ENCODE assay signal across 9 mouse cellular contexts in the genomic region with DNA sequence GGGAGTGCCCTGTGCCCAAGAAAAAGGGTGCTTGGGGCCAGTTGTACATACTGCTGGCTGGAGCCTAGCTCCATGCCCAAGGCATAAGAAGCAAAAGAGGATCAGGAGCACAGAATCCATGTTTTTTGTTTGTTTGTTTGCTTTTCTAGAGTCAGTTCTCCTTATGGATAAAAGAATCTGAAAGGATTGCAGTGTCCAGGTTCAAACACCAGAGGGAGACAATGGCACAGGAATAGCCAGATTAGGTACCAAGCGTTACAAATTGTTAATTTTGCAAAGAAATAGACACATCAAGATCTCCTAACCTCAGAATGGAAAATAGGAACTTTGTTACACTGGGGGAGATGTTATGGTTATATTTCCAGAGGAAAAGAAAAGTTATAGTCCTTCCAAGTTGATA. TPM values are rescaled to one million over a fixed set of nuclear protein-coding genes. Genes with fewer than 3 reads are reported as not detected.
DNase-seq lines count a peak whose midpoint lies in the region; ATAC-seq and TF ChIP-seq lines count a peak whose summit lies in the region.
"Had no signal": no experiment of that assay in that cellular context is flagged by ENCODE, and none has a peak within 500 bp of the region (broad histone marks: within the 10 kb centered on the region; RNA-seq: fewer than 3 reads in every experiment).

No protein-coding gene starts in this region.

- WGBS in hindbrain, embryonic 14.5 days: 3% methylated on average over 1 of the region's 1 CpGs
- 11% methylated on average over 1 of the region's 1 CpGs for WGBS in midbrain, embryonic 14.5 days

- H3K4me3 ChIP-seq in gastrocnemius, adult 2 months: no peak overlapping the region
- no peak overlapping the region for H3K4me3 ChIP-seq in hindbrain, embryonic 14.5 days (replicated peaks; ENCODE audit: low read length)
- H3K4me3 ChIP-seq in midbrain, embryonic 14.5 days (replicated peaks; ENCODE audit: low read depth, low read length): no peak overlapping the region

- no peak for DNase-seq in gastrocnemius, adult 2 months
- DNase-seq in gastrocnemius, postnatal 25 days: no peak
- peak; percentile 12 for DNase-seq in ovary, postnatal 14 days (ENCODE audit: low spot score)
- no peak for DNase-seq in ovary, postnatal 10 days (ENCODE audit: low spot score)
- DNase-seq in hindbrain, embryonic 14.5 days (ENCODE audit: low spot score): peak; percentile 84
- peak; percentile 81 for DNase-seq in midbrain, embryonic 14.5 days
- no peak for DNase-seq in thymus, postnatal 10 days (ENCODE audit: low spot score in 2 of 2)
- no peak for DNase-seq in gastrocnemius, postnatal 36 days

- H3K4me1 ChIP-seq in hindbrain, embryonic 14.5 days (replicated peaks; ENCODE audit: control insufficient read depth, insufficient read depth, low read length): no peaks in the 10 kb centered on the region
- H3K4me1 ChIP-seq in midbrain, embryonic 14.5 days (ENCODE audit: control insufficient read depth, insufficient read depth, low read length): no peaks in the 10 kb centered on the region

- H3K36me3 ChIP-seq in hindbrain, embryonic 14.5 days (replicated peaks; ENCODE audit: control insufficient read depth, insufficient read depth): no peaks in the 10 kb centered on the region
- no peaks in the 10 kb centered on the region for H3K36me3 ChIP-seq in midbrain, embryonic 14.5 days (ENCODE audit: control insufficient read depth, insufficient read depth, low read length)

- no peak overlapping the region for H3K27ac ChIP-seq in gastrocnemius, adult 2 months
- no peak overlapping the region for H3K27ac ChIP-seq in hindbrain, embryonic 14.5 days
- H3K27ac ChIP-seq in midbrain, embryonic 14.5 days (replicated peaks; ENCODE audit: low read depth, low read length): no peak overlapping the region

- ATAC-seq in hindbrain, embryonic 14.5 days (ENCODE audit: low FRiP score): no peak
- peak; percentile 24; the same call in 1 of the 2 replicates for ATAC-seq in midbrain, embryonic 14.5 days (ENCODE audit: low FRiP score, low TSS enrichment)

- no peak overlapping the region for H3K9ac ChIP-seq in hindbrain, embryonic 14.5 days
- no peak overlapping the region for H3K9ac ChIP-seq in midbrain, embryonic 14.5 days (replicated peaks; ENCODE audit: low read length)

- no peaks in the 10 kb centered on the region for H3K27me3 ChIP-seq in hindbrain, embryonic 14.5 days (ENCODE audit: control insufficient read depth, insufficient read depth, low read length)
- no peaks in the 10 kb centered on the region for H3K27me3 ChIP-seq in midbrain, embryonic 14.5 days (ENCODE audit: control insufficient read depth, insufficient read depth, low read length)

- TF ChIP-seq CTCF in gastrocnemius, adult 2 months (IDR thresholded peaks at IDR 0.05): peak; percentile 48

- intact Hi-C loops in gastrocnemius, adult 2 months (cut with DNase I): no loop called here
- intact Hi-C loops in gastrocnemius, postnatal 36 days (cut with DNase I): no loop called here

- no peaks in the 10 kb centered on the region for H3K9me3 ChIP-seq in hindbrain, embryonic 14.5 days (ENCODE audit: control insufficient read depth, low read length)
- no peaks in the 10 kb centered on the region for H3K9me3 ChIP-seq in midbrain, embryonic 14.5 days (ENCODE audit: control insufficient read depth, low read length)

- no peak overlapping the region for H3K4me2 ChIP-seq in hindbrain, embryonic 14.5 days (replicated peaks)
- no peak overlapping the region for H3K4me2 ChIP-seq in midbrain, embryonic 14.5 days (ENCODE audit: low read length)

RNA-seq across cellular contexts. Expression of gene Sult1c1, which starts 23.7 kb away (rescaled TPM):
- not detected for total RNA-seq in gastrocnemius, adult 2 months (2021)
- total RNA-seq in gastrocnemius, postnatal 25 days (2021): not detected
- not detected in 2 replicates for polyA plus RNA-seq in hindbrain, embryonic 14.5 days (2014; fragmentation: Nextera tagmentation; extraction: Ambion mirVana)
- polyA plus RNA-seq in midbrain, embryonic 14.5 days (2014; fragmentation: Nextera tagmentation; extraction: Ambion mirVana): not detected in 2 replicates
- not detected for total RNA-seq in gastrocnemius, postnatal 36 days (2021)
- polyA plus RNA-seq: gonadal fat pad, adult 2 months had no signal

Comparison
In these comparisons a context has a peak if more than half of its experiments do, and no peak if none do; other contexts are left out.
1. DNase-seq: peak in ovary, postnatal 14 days (single experiment), hindbrain, embryonic 14.5 days (single experiment) and midbrain, embryonic 14.5 days (single experiment); none in gastrocnemius, adult 2 months (single experiment), gastrocnemius, postnatal 25 days (single experiment), ovary, postnatal 10 days (single experiment), thymus, postnatal 10 days (0 of 2) and gastrocnemius, postnatal 36 days (0 of 2).